Mouse (Mus musculus) forebrain, embryonic 13.5 days (tissue): ENCODE results near the gene Ssb. TPM values are rescaled to one million over a fixed set of nuclear protein-coding genes. Genes with fewer than 3 reads are reported as not detected.
"Not testable (repeated sequence)": the region's sequence is repeated elsewhere in the genome, so short reads cannot be mapped to it uniquely, and the experiment has no call there.

Experiments
- ATAC-seq: fragments of 200-750 bp; cut with Nextera tagmentation; 2 replicates; pipeline ENCODE4 v1.8.0; 2017
- H3K27ac ChIP-seq: fragments of 300-500 bp; sonication (generic); 2 replicates; pipeline ENCODE4 v1.5.1; 2015; ENCODE audit warnings: inconsistent platforms, mild to moderate bottlenecking, moderate library complexity
- H3K27me3 ChIP-seq: fragments of 300-500 bp; sonication (generic); 2 replicates; pipeline ENCODE4 v1.6.1; 2015; ENCODE audit warnings: mild to moderate bottlenecking, inconsistent platforms
- H3K36me3 ChIP-seq: fragments of 300-500 bp; sonication (generic); 2 replicates; pipeline ENCODE4 v1.6.1; 2015; ENCODE audit warnings: mild to moderate bottlenecking, inconsistent platforms; ENCODE audit not compliant: poor library complexity, severe bottlenecking
- H3K4me1 ChIP-seq: fragments of 300-500 bp; sonication (generic); 2 replicates; pipeline ENCODE4 v1.6.1; 2015; ENCODE audit warnings: inconsistent platforms
- H3K4me2 ChIP-seq: fragments of 300-500 bp; sonication (generic); 2 replicates; pipeline ENCODE4 v1.6.1; 2015; ENCODE audit warnings: inconsistent platforms, mild to moderate bottlenecking, moderate library complexity
- H3K4me3 ChIP-seq: fragments of 300-500 bp; sonication (generic); 2 replicates; pipeline ENCODE4 v1.5.1; 2015; ENCODE audit warnings: mild to moderate bottlenecking, inconsistent platforms
- H3K9ac ChIP-seq: fragments of 300-500 bp; sonication (generic); 2 replicates; pipeline ENCODE4 v1.6.1; 2015; ENCODE audit warnings: mild to moderate bottlenecking, inconsistent platforms
- H3K9me3 ChIP-seq: fragments of 300-500 bp; sonication (generic); replicated peaks from 2 replicates; pipeline ENCODE4 v1.6.1; 2016; ENCODE audit warnings: inconsistent platforms
- WGBS: fragments of 180-500 bp; shearing (Covaris S2); methylation state at CpG from one replicate; pipeline ENCODE4 v1.1.7; 2015; 5-methylcytosine and 5-hydroxymethylcytosine counted together
- polyA plus RNA-seq: library from polyadenylated mRNA; unstranded; fragments of >200 nt; fragmentation: Nextera tagmentation; extraction: Ambion mirVana; gene quantifications from 2 replicates; pipeline ENCODE4 v1.2.1, GENCODE M21; 2015

Gene Ssb
- polyA plus RNA-seq, 1 experiment from 2014 or later = 426 TPM

DNA sequence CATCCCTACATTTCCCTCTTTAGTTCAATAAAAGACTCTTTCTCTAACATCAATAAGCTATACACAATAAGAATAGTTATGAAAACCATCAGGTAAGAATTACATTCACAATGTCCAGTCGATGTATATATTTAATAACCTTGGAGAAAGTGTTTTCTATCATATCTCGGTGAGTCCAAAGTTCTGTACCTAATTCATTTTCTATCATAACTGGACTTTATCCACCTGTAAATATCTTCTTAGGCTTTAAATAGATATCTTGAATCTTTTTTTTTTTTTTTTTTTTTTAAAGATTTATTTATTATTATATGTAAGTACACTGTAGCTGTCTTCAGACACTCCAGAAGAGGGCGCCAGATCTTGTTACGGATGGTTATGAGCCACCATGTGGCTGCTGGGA lies 46.0 kb downstream of the Ssb start:
- WGBS = 89% methylated on average over 4 of the region's 4 CpGs
- H3K27me3 ChIP-seq, H3K27ac ChIP-seq: not testable (repeated sequence)

DNA sequence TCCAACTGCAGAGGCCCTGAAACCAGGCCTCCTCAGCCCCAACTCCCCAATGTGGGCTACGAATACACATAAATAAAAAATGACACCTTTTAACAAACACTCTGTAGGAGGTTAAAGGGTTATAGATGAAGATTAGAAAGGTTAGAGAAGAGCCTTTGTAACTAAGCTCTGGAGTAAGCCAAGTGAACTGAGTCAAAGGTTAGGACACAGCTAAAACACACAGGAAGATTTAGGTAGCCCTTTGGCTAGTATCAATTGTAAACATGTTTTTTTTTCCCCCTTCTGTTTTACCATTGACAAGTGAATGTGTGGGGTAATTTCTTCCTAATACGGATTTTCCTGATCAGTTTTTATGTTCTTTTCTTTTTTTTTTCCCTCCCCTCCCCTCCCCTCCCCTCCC lies 51.4 kb downstream of the Ssb start:
- WGBS = 44% methylated on average over 2 of the region's 2 CpGs
- Histone ChIP-seq H3K36me3 (peaks cover 13% of the 10 kb centered on the region), H3K27ac (no peak overlapping the region), H3K4me3 (no peak overlapping the region), H3K27me3 (no peaks in the 10 kb centered on the region), H3K4me1 (no peaks in the 10 kb centered on the region), H3K9ac (no peak overlapping the region), H3K9me3 (no peaks in the 10 kb centered on the region), H3K4me2 (no peak overlapping the region)
- no peak for ATAC-seq

More for the DNA sequence above, 46.0 kb downstream of the Ssb start:
- ATAC-seq, H3K36me3 ChIP-seq, H3K4me2 ChIP-seq, H3K4me1 ChIP-seq, H3K9ac ChIP-seq, H3K4me3 ChIP-seq, H3K9me3 ChIP-seq: not testable (repeated sequence)

DNA sequence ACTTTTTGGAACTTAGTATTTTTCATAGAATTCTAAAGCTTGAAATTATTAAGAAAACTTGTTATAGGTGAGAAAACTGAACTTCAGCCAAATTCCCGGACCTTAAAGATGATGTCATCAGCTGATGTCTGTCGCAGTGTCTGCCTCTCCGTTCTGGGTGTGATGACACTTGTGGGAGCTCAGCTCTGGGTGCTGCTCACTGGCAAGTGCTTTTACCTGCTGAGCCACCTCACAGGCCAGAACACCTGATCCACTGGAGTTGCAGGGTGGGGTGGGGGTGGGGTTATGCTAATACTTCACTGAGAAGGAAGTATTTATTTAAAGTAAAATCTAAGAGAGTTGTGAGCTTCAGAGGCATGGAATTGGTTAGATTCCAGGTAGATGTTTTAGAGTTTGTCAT lies 55.9 kb downstream of the Ssb start:
- no peaks in the 10 kb centered on the region for H3K9me3 ChIP-seq
- H3K27me3 ChIP-seq = no peaks in the 10 kb centered on the region
- H3K9ac ChIP-seq = no peak overlapping the region
- H3K4me2 ChIP-seq = no peak overlapping the region
- no peak overlapping the region for H3K27ac ChIP-seq
- H3K36me3 ChIP-seq = peaks cover 30% of the 10 kb centered on the region
- no peak overlapping the region for H3K4me3 ChIP-seq
- H3K4me1 ChIP-seq = no peaks in the 10 kb centered on the region
- ATAC-seq = no peak
- WGBS = 89% methylated on average over 3 of the region's 3 CpGs

Other genes starting within 250 kb of the Ssb start
- 16.6 and 20.0 TPM in 2 replicates for gene Bbs5, start 214.4 kb upstream of the Ssb start, polyA plus RNA-seq
- gene Klhl41, start 191.4 kb upstream of the Ssb start, polyA plus RNA-seq = 0.15 TPM in 2 replicates
- 14.1 and 14.5 TPM in 2 replicates for gene Fastkd1, start 148.0 kb upstream of the Ssb start, polyA plus RNA-seq
- gene Ppig, start 139.0 kb upstream of the Ssb start, polyA plus RNA-seq = 139 and 147 TPM in 2 replicates
- gene Ccdc173, start 72.0 kb upstream of the Ssb start, polyA plus RNA-seq = 3.9 and 4.6 TPM in 2 replicates
- 37.4 and 37.5 TPM in 2 replicates for gene Phospho2, start 71.9 kb upstream of the Ssb start, polyA plus RNA-seq
- 45.2 and 49.5 TPM in 2 replicates for gene Klhl23, start 39.6 kb upstream of the Ssb start, polyA plus RNA-seq
- gene Mettl5, start 24.1 kb downstream of the Ssb start, polyA plus RNA-seq = 36.2 and 40.6 TPM in 2 replicates
- gene Ubr3, start 35.7 kb downstream of the Ssb start, polyA plus RNA-seq = 14.2 and 15.7 TPM in 2 replicates
- 0.18 and 0.25 TPM in 2 replicates for gene Myo3b, start 177.6 kb downstream of the Ssb start, polyA plus RNA-seq